Mouse (Mus musculus): ENCODE measurements around the gene Acot11.
A peak's percentile ranks its signal among the peaks of the same experiment; 100 is the strongest.
"Not testable (repeated sequence)": the region's sequence is repeated elsewhere in the genome, so short reads cannot be mapped to it uniquely, and the experiment has no call there.

The Acot11 gene

DNA sequence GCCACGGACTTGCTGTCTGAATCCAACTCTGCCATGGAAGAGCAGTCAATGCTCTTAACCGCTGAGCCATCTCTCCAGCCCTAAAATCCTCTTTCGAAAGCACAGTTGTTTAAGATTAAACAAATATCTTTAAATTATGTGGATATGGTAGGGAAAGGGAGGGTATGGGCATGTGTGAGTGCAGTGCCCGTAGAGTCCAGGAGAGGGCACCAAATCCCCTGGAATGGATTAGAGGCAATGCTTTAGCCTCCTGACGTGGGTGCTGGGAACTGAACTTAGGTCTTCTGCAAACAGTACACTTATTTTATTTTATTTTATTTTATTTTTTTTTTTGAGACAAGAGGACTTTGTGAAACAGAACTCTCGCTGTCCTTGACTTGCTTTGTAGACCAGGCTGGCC is 5.2 kb upstream of the Acot11 start:
- peak; percentile 65 for DNase-seq (ENCODE audit: low read depth, low spot score)

DNA sequence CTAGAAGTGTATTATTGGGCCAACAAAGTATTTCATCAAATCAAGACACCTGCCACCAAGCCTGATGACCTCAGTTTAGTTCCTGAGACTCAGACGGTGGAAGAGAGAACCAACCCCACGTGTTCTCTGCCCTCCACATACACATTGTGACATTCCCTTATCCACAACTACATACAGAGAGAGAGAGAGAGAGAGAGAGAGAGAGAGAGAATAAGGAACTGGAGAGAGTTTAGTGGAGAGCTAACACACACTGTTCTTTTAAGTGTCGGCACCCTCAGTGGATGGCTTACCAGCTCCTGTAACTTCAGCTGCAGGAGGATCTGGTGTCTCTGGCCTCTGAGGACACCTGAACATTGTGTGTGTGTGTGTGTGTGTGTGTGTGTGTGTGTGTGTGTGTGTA is 2.5 kb upstream of the Acot11 start:
- DNase-seq (ENCODE audit: low read depth, low spot score): no peak

DNA sequence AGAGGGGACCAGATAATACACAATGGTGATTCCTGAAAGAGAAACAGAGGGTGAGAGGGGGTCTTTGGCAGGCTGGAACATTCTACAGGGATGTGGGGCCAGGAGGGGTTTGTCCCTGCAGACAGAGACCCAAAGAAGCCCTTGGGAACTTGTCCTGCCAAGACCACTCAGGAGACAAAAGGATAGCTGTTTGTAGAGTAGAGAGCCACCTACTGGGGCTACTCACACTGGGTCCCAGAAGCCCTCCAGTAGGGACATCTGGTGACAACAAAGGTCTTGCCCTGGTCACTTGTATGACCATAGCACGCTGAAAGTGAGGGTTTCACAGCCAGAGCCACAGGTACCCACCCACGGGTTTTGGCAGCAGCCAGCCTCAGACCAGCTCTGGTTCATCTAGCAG is 1.1 kb upstream of the Acot11 start:
- no peak for DNase-seq (ENCODE audit: low read depth, low spot score)

DNA sequence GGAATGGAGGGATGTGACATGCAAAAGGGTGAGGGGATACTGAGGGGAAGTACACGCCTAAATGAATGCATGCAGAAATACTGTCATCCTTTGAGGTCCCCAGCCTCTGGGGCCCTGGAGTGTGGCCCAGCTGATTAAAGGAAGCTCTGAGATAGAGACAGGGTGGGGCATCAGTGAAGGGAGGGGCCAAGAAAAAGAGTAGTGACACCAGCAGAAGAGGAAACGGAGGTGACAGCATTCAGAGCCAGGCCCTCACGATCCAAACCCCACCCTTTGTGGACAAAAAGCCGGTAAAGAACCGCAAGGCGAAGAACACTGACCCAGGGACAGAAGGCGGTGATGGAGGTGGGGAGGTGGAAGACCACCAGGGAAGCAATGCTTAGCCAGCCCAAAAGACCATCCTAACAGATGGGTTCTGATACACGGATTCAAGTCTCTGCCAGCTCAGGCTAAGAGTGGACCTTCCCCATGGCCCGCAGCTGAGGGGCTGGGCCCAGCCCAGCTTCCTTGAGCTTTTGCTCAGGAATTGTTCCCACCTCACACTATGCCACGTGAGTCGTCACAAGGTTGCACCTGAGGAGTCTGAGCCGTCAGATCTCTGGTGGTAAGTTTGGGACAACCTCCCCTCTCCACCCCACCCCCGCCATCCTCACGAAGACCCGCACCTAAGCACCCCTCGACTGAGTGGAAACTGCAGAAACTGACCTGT is 443 bp downstream of the Acot11 start:
- DNase-seq (ENCODE audit: low read depth, low spot score): peak; percentile 87

DNA sequence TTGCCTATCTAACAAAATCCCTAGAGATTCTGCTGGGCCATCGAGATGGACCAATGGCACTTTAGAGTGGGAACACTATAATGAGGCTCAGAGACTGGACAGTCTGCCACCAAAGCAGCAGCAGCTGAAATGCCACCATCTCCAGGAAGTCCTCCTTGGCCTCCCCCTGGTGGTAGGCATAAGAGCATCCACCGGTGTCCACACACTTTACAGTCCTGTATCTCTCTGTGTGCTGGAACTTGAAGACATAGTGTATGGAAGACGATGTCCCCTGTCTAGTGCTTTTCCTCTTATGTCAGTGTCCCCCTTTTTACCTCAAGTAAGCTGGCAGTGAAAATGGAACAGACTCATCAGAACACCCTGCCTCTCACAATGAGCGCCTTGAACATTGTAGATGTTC is 1.0 kb downstream of the Acot11 start:
- peak; percentile 81 for DNase-seq (ENCODE audit: low read depth, low spot score)

DNA sequence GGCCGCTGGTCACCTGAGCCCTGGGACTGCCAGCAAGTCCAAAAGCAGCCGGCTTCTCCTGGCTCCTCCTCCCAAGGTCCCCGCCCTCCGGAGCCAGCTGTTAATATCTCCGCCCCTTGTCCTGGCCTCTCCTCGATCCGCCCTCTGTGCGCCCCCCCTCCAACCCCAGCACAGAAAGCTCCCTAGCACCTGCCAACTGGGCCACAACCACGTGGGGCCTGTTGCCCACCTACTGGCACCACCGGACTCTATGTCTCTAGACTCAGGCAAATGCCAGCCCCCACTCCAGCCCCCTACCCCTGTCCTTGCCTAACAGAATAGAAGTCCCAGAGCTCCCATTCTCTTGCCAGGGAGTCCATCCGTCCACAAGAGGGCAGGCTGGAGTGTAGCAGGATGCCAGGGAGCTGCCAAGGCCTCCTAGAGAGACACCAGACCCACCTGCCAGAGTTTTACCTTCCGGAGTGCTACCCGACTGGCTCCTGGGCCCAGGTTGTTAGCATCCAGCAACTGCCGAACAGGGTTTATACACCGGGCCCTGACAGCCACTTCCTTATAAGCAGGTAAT is 4.9 kb downstream of the Acot11 start:
- peak; percentile 79 for DNase-seq (ENCODE audit: low read depth, low spot score)

DNA sequence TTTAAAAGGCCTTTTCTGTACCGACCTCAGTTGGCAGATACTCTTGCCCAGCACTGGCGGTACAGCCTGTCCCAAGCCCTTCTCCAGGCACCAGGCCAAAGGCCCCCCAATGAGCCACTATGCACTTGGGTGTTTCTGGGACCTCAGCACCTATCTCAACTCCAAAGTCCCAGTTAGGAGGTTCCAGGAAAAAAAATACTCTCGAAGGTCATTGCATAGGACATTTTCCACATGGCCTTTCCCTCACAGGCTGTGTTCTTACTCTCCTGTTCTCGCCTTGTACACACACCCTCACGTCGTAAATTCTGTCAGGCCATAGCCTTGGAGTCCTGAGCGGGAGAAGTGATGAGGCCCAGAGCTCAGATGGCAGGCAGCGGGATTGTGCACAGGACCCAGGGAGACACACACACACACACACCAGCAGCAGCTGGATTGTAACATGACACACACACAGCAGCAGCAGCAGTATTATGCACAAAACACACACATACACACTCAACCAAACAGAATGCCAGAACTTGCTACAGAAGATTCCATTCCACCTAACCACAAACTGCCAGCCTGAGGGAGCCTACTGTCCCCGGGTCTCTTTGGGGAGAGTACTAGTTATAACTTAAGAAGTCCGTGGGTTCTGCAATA is 5.8 kb downstream of the Acot11 start:
- no peak for DNase-seq (ENCODE audit: low read depth, low spot score)

DNA sequence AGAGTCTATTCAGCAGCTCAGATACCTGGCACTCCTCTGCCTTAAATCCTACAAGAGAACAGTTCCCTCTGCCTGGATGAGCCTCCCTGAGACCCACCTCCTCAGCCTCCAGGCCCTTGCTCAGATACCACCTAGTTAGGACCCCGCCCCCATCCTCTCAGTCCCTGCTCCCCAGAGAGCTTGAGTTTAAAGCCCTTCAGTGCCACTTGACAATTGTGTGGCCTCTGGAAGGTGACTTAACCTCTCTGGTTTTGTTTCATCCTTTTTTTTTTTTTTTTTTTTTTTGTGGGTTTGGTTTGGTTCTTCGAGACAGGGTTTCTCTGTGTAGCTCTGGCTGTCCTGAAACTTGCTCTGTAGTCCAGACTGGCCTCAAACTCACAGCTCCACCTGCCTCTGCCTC is 9.5 kb downstream of the Acot11 start:
- peak; percentile 40 for DNase-seq (ENCODE audit: low read depth, low spot score)

DNA sequence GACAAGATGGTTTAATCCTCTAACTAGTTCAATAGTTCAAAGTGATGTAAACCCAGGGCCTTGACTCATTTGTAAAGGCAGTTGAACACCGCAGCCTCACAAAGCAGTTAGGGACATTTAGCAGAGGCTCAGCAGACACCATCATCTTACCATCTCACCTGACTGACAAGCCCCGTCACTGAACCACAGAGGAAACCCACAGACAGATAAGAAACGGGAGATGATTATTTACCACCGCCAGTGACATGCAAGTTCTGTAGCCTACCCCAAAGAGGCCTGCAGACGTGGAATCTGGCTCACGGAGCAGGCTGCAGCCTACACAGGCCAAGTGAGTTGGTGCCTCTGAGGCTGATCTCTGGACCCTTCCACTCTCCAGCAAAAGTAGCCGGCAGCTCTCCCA is 10.6 kb downstream of the Acot11 start:
- DNase-seq (ENCODE audit: low read depth, low spot score): peak; percentile 93

DNA sequence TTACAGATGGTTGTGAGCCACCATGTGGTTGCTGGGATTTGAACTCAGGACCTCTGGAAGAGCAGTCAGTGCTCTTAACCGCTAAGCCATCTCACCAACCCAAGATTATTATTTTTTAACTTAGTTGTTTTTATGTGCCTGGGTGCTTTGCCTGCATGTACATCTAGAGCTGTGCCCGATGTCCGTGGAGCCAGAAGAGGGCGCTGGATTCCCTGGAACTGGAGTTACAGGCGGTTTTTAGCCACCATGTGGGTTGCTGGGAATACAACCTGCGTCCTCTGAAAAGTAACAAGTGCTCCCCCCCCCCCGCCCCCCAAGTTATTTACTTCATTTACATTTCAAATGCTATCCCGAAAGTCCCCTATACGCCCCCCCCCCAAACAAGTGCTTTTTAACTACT is 11.0 kb downstream of the Acot11 start:
- peak; percentile 59 for DNase-seq (ENCODE audit: low read depth, low spot score)

DNA sequence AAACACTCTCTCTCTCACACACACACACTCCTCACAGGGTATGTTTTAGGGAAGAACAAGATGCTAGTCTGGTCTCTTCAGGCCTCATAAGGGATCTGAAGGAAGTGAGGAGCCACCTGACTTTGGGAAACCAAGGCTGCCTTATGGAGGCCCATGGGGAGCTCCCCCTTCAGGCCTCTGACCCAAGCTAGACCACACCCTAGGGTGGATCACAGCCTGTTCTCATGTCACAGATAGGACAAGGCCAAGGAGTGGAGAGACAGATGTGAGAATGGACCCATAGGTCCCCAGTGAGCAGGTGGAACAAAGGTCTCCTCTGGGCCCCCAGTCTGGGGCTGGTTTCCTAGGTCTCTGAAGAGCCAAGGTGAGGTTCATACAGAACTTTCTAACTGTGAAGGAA is 12.5 kb downstream of the Acot11 start:
- no peak for DNase-seq (ENCODE audit: low read depth, low spot score)

DNA sequence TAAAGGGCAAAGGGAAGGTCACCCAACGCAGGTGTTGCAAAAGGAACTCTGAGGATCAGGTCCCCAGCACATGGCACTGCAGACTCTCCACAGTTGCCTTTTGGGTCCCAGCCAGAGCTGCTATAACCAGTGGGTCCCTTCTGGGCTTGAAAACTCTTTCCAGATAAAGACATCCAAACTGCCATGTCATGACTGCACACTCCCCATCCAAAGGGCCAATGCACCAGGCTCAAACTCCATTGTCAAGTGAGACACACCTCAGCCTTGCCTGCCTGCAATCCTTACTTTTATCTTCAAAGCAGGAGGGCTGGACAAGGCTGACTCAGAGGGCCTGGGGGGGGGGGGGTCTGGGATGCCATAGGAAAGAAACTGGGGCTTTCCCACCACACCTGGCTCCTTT is 13.9 kb downstream of the Acot11 start:
- no peak for DNase-seq (ENCODE audit: low read depth, low spot score)

DNA sequence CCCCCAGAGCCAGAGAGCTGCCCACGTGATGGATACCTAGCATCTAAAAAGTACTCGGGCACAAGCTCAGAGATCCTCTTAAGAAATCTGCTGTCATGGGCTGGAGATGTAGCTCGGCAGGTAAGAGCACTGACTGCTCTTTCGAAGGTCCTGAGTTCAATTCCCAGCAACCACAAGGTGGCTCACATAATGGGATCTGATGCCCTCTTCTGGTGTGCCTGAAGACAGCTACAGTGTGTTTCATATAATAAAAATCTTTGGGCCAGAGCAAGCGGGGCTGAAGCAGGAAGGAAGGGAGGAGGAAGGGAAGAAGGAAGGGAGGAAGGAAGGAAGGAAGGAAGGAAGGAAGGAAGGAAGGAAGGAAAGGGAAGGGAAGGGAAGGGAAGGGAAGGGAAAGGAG is 14.6 kb downstream of the Acot11 start:
- DNase-seq (ENCODE audit: low read depth, low spot score): not testable (repeated sequence)

DNA sequence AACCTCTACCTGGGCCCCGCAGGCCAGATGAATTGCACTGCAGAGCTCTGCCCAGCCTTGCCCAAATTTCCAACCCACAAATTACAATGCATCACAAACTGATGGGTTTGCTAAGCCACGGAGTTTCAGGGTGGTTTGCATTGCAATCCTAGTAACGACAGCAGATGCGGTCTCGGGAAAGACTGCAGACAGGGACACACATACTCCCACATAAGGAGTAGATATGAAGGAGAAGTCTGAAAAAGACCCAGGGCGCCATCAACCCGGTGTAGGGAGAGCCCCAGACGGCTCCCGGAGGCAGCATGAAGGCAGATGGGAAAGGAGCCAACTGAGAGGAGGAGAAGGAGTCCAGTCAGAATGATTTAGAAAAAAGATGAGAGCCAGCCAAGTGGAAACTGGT is 15.1 kb downstream of the Acot11 start:
- no peak for DNase-seq (ENCODE audit: low read depth, low spot score)

DNA sequence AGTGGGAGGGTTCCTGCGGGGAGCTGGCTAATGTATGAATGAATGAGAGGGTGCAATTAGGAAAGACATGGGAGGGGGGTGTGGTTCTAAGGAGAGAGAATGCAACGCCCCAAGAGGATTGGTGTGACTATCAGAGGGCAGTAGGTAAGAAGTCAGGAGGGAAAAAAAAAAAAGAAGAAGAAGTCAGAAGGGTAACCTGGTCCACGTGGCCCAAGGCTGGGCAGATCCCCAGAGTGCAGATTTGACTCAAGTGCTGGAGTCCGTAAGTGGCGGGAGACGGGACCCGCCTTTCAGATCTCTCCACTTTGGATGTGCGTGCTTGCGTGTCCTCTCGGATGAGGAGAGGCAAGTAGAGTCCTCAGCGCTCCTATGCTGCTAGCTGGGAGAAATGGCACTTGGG is 16.2 kb downstream of the Acot11 start:
- DNase-seq (ENCODE audit: low read depth, low spot score): no peak

DNA sequence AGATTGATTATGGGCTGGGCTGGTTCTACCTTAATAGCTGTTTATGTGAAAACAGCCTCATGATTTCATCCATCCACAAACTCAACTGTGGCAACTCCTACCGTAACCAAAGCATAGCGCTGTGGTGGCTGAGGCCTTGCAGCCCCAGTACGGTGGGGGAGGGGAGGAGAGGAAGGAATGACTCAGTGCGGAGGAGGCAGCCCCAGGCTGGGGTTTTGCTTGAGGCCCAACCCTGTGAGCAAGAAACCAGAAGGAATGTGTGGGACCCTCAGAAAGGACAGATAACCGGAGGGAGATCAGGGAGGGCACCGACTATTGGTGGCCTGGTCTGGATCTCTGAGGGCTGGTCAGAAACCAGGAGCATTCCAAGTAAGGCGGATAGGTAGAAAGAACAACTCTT is 17.0 kb downstream of the Acot11 start:
- DNase-seq (ENCODE audit: low read depth, low spot score): peak; percentile 92

DNA sequence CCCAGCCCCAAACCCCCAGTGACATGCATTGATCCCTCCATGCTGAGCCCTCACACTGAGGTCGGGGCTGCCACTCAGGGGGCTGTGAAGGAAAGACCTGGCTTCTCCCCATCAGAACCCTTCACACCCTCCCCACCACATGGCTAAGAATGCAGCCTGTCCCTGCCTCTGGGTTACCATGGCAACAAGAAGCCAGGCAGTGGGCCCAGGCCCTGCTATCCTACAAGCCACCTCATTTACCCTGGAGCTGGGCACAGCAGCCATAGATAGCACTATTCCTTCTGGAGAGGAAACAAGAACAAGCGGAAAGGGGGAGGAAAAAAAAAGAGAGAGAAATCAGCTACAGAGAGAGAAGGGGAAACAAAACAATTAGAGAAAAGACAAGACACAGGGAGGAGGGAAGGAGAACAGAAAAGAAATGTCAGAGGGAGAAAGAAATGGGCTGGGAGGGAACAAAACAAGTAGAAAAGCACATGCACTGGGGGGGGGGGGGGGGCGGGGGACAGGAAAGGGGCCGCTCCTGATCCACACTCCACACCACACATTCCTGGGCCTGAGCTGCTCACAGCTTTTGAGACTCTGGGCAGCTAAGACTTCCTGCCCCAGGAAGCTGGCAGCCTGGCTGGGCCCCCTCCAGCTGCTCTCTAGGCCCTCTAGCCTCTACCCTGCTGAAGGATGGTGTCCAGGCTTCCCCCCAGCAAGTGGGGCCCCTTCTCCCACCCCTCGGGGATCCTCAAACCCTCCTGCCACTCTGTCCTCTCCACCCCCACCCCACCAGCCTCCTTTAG is 18.9 kb downstream of the Acot11 start:
- DNase-seq (ENCODE audit: low read depth, low spot score): peak; percentile 27

DNA sequence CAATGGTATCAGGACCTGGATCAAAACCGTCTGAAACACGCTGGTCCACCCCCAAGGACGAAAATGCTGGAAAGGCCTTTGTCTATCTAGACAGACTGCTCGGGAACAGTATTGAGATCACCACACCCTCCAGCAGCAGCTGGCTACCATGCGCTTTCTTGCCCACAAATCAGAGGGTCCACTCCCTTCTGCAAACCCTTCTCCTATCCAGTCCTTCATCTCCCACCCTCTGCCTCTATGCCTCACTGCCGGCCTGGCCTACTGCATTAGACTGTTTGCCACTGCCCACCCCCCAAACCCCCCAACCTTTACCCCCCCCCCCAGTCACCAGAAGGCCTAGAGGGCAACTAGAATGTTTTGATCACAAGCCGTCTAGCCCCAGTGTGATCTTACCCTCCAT is 19.5 kb downstream of the Acot11 start:
- DNase-seq (ENCODE audit: low read depth, low spot score): no peak

DNA sequence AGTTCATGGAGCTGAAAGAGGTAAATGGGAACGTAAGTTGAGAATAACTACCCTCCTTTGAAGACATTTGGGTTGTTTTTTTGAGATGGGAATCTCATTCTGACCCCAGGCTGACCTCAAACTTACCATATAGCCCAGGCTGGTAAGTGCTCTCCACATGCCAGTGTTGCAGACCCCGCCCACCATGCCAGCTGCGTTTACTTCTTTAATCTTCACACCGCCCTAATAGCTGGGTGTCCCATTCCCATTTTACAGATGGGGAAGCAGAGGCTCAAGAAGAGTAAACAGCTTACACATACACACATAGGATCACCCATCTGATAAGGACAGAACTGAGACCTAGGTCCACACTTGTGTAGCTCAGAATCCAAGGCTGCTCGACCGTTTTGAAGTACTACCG is 20.0 kb downstream of the Acot11 start:
- no peak for DNase-seq (ENCODE audit: low read depth, low spot score)

DNA sequence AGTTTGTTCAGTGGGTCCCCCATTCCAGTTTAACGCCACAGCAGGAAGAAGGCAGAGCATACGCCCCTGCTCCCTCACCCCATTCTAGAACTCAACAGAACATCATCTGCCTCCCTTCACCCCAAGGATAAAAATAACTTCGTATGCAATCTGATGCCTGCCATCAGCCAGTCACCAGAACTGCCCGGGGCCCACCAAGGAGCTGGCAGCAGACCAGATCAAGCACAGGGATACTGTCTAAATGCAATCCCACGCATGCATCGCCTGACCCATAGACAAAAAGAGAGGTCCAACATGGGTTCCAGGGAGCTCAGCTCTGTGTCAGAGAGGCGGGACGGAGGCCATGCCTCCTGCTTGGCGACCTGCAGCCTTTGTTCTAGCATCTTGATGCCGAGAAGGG is 21.7 kb downstream of the Acot11 start:
- DNase-seq (ENCODE audit: low read depth, low spot score): no peak

DNA sequence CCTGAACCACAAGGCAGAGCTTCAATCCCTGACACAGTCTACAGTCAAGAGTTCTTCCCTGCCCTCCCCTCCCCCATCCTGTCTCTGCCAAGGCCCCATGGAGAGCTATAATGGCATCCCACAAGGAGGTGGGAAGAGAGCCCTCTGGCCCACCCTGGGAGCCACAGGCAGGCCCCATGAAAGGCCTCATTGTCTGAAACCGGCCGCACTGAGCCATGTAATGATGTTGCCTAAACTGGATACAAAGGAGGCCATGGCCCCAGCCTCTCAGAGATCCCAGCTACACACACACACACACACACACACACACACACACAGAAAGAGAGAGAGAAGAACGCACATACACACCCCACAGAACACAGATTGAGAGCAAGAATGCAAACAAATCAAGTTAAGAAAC is 24.8 kb downstream of the Acot11 start:
- DNase-seq (ENCODE audit: low read depth, low spot score): no peak

DNA sequence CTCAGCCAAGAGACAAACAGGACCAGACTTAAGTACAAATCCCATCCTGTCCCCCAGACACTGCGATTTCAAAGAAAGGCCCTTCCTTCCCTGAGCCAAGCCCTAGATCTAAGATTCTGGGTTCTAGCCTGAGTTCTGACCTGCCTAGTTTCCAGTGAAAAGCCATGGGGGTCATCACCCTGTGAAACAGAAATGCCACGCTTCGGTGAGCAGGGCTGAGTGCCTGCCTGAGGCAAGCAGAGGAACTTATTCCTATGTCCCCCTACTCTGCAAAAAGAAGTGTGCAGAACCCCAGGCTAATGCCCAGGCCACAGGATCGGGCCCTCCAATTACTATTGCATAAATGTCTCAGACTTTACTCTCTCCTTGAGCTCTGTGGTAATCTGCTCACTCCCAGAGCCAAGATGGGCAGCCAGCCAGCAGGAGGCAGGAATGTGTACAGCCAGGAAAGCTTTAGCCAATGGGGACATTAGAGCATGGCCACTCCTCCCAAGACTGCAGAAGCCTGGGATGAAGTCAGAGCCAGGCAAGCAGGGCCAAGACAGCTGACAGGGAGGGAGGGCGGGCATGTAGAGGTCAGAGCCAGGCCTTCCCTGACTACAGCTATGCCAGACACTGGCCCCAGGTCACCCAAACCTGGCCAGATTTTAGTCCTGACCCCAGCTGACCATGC is 26.5 kb downstream of the Acot11 start:
- DNase-seq (ENCODE audit: low read depth, low spot score): no peak

Measured in CD4-positive, CD25-positive, alpha-beta regulatory T cell, adult 2 months (primary cell).